Mouse (Mus musculus): ENCODE data around the gene Olfr654.

DNA sequence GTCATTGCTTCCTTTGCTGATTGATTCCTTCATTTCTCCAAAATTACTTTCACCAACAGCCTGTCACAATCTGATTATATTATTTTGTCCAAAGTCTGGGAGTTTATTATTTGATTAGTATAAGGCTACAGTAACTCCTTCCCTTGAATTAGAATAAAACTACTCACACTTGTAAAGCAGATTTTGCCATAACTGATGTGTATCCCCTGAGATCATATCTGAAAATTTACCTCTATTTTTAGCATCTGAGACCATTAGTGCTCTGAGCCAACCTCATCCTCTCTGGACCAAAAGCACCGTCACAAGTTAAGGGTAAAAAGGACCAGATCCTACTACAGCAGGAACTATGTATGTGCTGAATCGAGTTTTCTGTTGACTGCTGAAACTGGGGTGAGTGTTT lies 9.8 kb upstream of the Olfr654 start, which contains the start of gene Olfr653:
- TF ChIP-seq CTCF (conservative IDR thresholded peaks at IDR 0.05; ENCODE audit: low read length) (no peak), POU5F1 (IDR thresholded peaks at IDR 0.05; ENCODE audit: borderline replicate concordance, low read length) (no peak), NANOG (IDR thresholded peaks at IDR 0.05; ENCODE audit: borderline replicate concordance, low read length) (no peak)
